Mouse (Mus musculus) lung, embryonic 14.5 days (tissue): ENCODE data around the gene 4930524J08Rik. TPM values are rescaled to one million over a fixed set of nuclear protein-coding genes. Genes with fewer than 3 reads are reported as not detected.

ENCODE experiments used
- ATAC-seq: fragments of 200-750 bp; cut with Nextera tagmentation; 2 replicates; pipeline ENCODE4 v1.8.0; 2017; ENCODE audit warnings: mild to moderate bottlenecking, moderate TSS enrichment, moderate library complexity; ENCODE audit not compliant: insufficient read depth
- DNase-seq: peaks from one replicate; pipeline ENCODE4 v3.0.0-alpha.2; 2015
- H3K27ac ChIP-seq: fragments of 300-500 bp; sonication (generic); 2 replicates; pipeline ENCODE4 v1.5.1; 2014; ENCODE audit warnings: low read depth, mild to moderate bottlenecking, moderate library complexity
- H3K27me3 ChIP-seq: fragments of 300-500 bp; sonication (generic); 2 replicates; pipeline ENCODE4 v1.6.1; 2014; ENCODE audit warnings: low read length, control low read depth; ENCODE audit not compliant: insufficient read depth
- H3K36me3 ChIP-seq: fragments of 300-500 bp; sonication (generic); 2 replicates; pipeline ENCODE4 v1.6.1; 2014; ENCODE audit warnings: control low read depth; ENCODE audit not compliant: insufficient read depth
- H3K4me1 ChIP-seq: fragments of 300-500 bp; sonication (generic); 2 replicates; pipeline ENCODE4 v1.6.1; 2014; ENCODE audit warnings: antibody characterized with exemption, control low read depth; ENCODE audit not compliant: insufficient read depth
- H3K4me2 ChIP-seq: fragments of 300-500 bp; sonication (generic); 2 replicates; pipeline ENCODE4 v1.6.1; 2014; ENCODE audit warnings: mild to moderate bottlenecking
- H3K4me3 ChIP-seq: fragments of 300-500 bp; sonication (generic); 2 replicates; pipeline ENCODE4 v1.5.1; 2014; ENCODE audit warnings: low read depth, low read length
- H3K9ac ChIP-seq: fragments of 300-500 bp; sonication (generic); 2 replicates; pipeline ENCODE4 v1.6.1; 2014
- H3K9me3 ChIP-seq: fragments of 300-500 bp; sonication (generic); 2 replicates; pipeline ENCODE4 v1.6.1; 2016; ENCODE audit warnings: low read depth, low read length, control low read depth
- CTCF ChIP-seq: IDR thresholded peaks from 2 replicates; pipeline ENCODE4 v1.5.1; 2016; ENCODE audit warnings: antibody characterized with exemption, low read depth
- WGBS: fragments of 180-500 bp; shearing (Covaris S2); extraction: QIAGEN DNeasy Blood & Tissue Kit; methylation state at CpG from one replicate; pipeline ENCODE4 v1.1.7; 2014; 5-methylcytosine and 5-hydroxymethylcytosine counted together
- polyA plus RNA-seq: library from polyadenylated mRNA; unstranded; fragments of >200 nt; fragmentation: Nextera tagmentation; extraction: Ambion mirVana; gene quantifications from 2 replicates; pipeline ENCODE4 v1.2.1, GENCODE M21; 2014

Gene 4930524J08Rik
- polyA plus RNA-seq, result 2.0 and 3.0 TPM in 2 replicates

GRCm38 (mm10) chr5:99978699-99979442 is at the start of gene 4930524J08Rik, which contains the start of gene Hnrnpd:
Gene 4930524J08Rik (plus strand): TSS chr5:99979061.
Gene Hnrnpd (minus strand): TSS chr5:99978938.
- TF ChIP-seq CTCF, result no peak
- H3K4me2 ChIP-seq, result peak within 1 kb of the TSS; percentile 86
- peaks cover 15% of the 10 kb centered on the region for H3K4me1 ChIP-seq
- DNase-seq, result peak; percentile 99
- peak within 1 kb of the TSS; percentile 100 for H3K27ac ChIP-seq
- H3K27me3 ChIP-seq, result no peaks in the 10 kb centered on the region
- peak within 1 kb of the TSS; percentile 99 for H3K9ac ChIP-seq
- H3K36me3 ChIP-seq, result peaks cover 16% of the 10 kb centered on the region
- H3K4me3 ChIP-seq, result peak within 1 kb of the TSS; percentile 97
- under 1% methylated on average over 91 of the region's 97 CpGs for WGBS
- peak; percentile 96 for ATAC-seq
- no peaks in the 10 kb centered on the region for H3K9me3 ChIP-seq

- H3K9me3 ChIP-seq, result no peaks in the 10 kb centered on the region
- TF ChIP-seq CTCF, result no peak
- no peaks in the 10 kb centered on the region for H3K4me1 ChIP-seq
- H3K4me3 ChIP-seq, result no peak overlapping the region
- H3K4me2 ChIP-seq, result no peak overlapping the region
- no peaks in the 10 kb centered on the region for H3K27me3 ChIP-seq
- H3K36me3 ChIP-seq, result no peaks in the 10 kb centered on the region
- no peak overlapping the region for H3K27ac ChIP-seq
- 80% methylated on average over 6 of the region's 6 CpGs for WGBS
- ATAC-seq, result no peak
- no peak for DNase-seq
- no peak overlapping the region for H3K9ac ChIP-seq
These were observed 47.0 kb upstream of the 4930524J08Rik start for GRCm38 (mm10) chr5:99931910-99932309.

DNA sequence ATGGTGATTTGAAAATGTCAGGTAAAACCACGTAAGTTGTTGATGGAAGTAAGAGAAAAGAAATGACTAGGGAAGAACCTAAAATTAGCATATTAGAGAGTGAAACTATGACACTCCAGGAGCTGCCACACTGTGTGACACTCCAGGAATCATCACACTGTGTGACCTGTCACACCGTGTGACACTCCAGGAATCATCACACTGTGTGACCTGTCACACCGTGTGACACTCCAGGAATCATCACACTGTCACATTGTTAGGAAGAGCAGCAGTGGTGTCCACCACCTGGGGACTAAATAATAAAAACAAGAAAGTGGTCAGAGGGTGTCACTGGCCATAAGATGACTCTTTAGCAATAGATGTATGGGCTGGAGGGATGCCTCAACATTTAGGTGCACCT is 39.4 kb upstream of the 4930524J08Rik start:
- Histone ChIP-seq H3K4me1 (no peaks in the 10 kb centered on the region), H3K9me3 (peaks cover 2% of the 10 kb centered on the region; the same call in 1 of the 2 replicates), H3K4me3 (no peak overlapping the region), H3K27ac (no peak overlapping the region), H3K9ac (no peak overlapping the region), H3K36me3 (no peaks in the 10 kb centered on the region), H3K27me3 (no peaks in the 10 kb centered on the region), H3K4me2 (no peak overlapping the region)
- 72% methylated on average over 3 of the region's 3 CpGs for WGBS
- TF ChIP-seq CTCF, result no peak
- no peak for ATAC-seq
- DNase-seq, result no peak

DNA sequence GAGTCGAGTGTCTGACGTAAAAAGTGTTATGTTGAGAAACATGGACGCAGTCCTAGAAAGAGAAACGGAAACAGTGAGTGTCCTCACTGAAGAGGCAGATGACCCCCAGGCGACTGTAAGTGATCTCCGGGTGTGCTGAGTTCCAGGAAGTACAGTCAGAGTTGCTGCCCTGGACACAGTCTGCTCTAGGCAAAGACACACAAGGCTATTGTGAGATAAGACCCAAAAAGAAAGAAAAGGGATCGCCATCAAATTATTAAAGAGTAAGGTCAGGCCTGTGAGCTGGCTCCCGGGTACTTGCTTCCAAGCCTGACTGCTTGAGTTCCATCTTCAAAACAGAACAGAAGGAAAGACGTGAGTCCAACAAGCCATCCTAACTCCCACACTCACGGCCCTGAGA is 37.6 kb upstream of the 4930524J08Rik start:
- no peak overlapping the region for H3K4me2 ChIP-seq
- peaks cover 8% of the 10 kb centered on the region; the same call in 1 of the 2 replicates for H3K9me3 ChIP-seq
- TF ChIP-seq CTCF, result no peak
- no peaks in the 10 kb centered on the region for H3K4me1 ChIP-seq
- H3K27ac ChIP-seq, result no peak overlapping the region
- WGBS, result 60% methylated on average over 10 of the region's 10 CpGs
- ATAC-seq, result no peak
- no peaks in the 10 kb centered on the region for H3K36me3 ChIP-seq
- H3K27me3 ChIP-seq, result no peaks in the 10 kb centered on the region
- no peak for DNase-seq
- no peak overlapping the region for H3K9ac ChIP-seq
- H3K4me3 ChIP-seq, result no peak overlapping the region

GRCm38 (mm10) chr5:99941776-99942502 is 36.9 kb upstream of the 4930524J08Rik start:
- Histone ChIP-seq H3K36me3 (no peaks in the 10 kb centered on the region), H3K9me3 (peaks cover 8% of the 10 kb centered on the region; the same call in 1 of the 2 replicates), H3K27ac (no peak overlapping the region), H3K4me2 (no peak overlapping the region), H3K27me3 (no peaks in the 10 kb centered on the region), H3K4me3 (no peak overlapping the region), H3K9ac (no peak overlapping the region), H3K4me1 (no peaks in the 10 kb centered on the region)
- DNase-seq, result peak; percentile 71
- 46% methylated on average over 10 of the region's 10 CpGs for WGBS
- ATAC-seq, result no peak
- TF ChIP-seq CTCF, result no peak

GRCm38 (mm10) chr5:99952513-99952912 is 26.3 kb upstream of the 4930524J08Rik start:
- Histone ChIP-seq H3K9me3 (no peaks in the 10 kb centered on the region), H3K4me3 (no peak overlapping the region), H3K4me2 (no peak overlapping the region), H3K9ac (no peak overlapping the region), H3K27me3 (no peaks in the 10 kb centered on the region), H3K27ac (no peak overlapping the region), H3K36me3 (peaks cover 5% of the 10 kb centered on the region; the same call in 1 of the 2 replicates), H3K4me1 (no peaks in the 10 kb centered on the region)
- DNase-seq (no peak), ATAC-seq (no peak)
- WGBS, result 63% methylated on average over 5 of the region's 5 CpGs
- TF ChIP-seq CTCF, result no peak

GRCm38 (mm10) chr5:99953883-99954282 is 25.0 kb upstream of the 4930524J08Rik start:
- H3K36me3 ChIP-seq, result peaks cover 17% of the 10 kb centered on the region; the same call in 1 of the 2 replicates
- H3K4me1 ChIP-seq, result no peaks in the 10 kb centered on the region
- 50% methylated on average over 1 of the region's 1 CpGs for WGBS
- no peak for TF ChIP-seq CTCF
- H3K4me2 ChIP-seq, result no peak overlapping the region
- no peaks in the 10 kb centered on the region for H3K9me3 ChIP-seq
- H3K27ac ChIP-seq, result no peak overlapping the region
- ATAC-seq (no peak), DNase-seq (no peak)
- H3K9ac ChIP-seq, result no peak overlapping the region
- no peak overlapping the region for H3K4me3 ChIP-seq
- no peaks in the 10 kb centered on the region for H3K27me3 ChIP-seq
